Mouse (Mus musculus) gastrocnemius, postnatal 14 days (tissue): Measurements from ENCODE around the gene Kat7. TPM values are rescaled to one million over a fixed set of nuclear protein-coding genes. Genes with fewer than 3 reads are reported as not detected.

Experiments used
- DNase-seq: peaks from one replicate; pipeline ENCODE4 v3.0.0; 2021; ENCODE audit warnings: mixed read lengths
- intact Hi-C: fragments of 180-260 bp; cut with DNase I; formaldehyde crosslinking; loops from one replicate; pipeline ENCODE4 v1.15.1; 2025; ENCODE audit warnings: low total_unique reads
- total RNA-seq, 2 experiments: library from RNA; stranded (reverse); gene quantifications; 2 replicates each; pipeline ENCODE4 v1.2.3; 2021

The Kat7 gene
- total RNA-seq, 2 experiments from 2014 or later, result 21.7 to 24.4 TPM

DNA sequence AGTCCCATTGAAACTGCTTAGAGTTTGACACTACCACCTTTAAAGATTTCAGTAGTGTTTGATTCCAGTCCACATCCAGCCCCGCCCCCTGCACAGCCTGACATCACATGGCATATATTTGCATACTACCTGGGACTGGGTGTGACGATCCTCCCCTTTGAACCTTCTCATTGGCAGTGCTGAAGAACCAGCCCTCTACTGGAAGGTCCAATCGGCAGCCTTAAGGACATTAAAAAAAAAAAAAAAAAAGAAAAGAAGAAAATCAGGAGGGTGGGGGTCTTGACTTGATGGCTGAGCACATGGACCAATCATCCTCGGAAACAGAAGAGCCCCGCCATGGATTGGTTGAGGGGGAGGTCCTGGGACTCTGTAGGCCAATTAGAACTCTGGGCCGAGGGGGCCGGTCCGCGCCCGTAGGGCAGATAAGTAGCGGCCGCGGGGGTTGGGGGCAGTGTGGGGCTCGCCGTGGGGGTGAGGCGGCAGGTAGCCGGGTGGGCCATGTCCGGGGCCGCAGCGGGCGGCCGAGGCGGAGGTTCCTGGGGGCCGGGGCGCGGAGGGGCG lies 26.6 kb upstream of the Kat7 start, which contains the start of gene Fam117a:
Gene Fam117a (plus strand): TSS at position 451 of the 561 bp plus-strand sequence.
- DNase-seq, result peak; percentile 87
- intact Hi-C loops, result loop anchor here (5.0 kb wide), 1 partner anchor 46 kb away; the partner anchor contains the start of gene Slc35b1

GRCm38 (mm10) chr11:95334448-95335060 lies 24.5 kb upstream of the Kat7 start:
- intact Hi-C loops, result loop anchor here (5.0 kb wide), 1 partner anchor 48 kb away; the partner anchor contains the start of gene Slc35b1

GRCm38 (mm10) chr11:95333805-95334204 lies 23.8 kb upstream of the Kat7 start:
- intact Hi-C loops, result no loop called here
- DNase-seq, result no peak

More at GRCm38 (mm10) chr11:95334448-95335060, 24.5 kb upstream of the Kat7 start:
- DNase-seq, result no peak

- DNase-seq, result no peak
- intact Hi-C loops, result no loop called here
Observed at GRCm38 (mm10) chr11:95333209-95333608, 23.2 kb upstream of the Kat7 start.

GRCm38 (mm10) chr11:95330662-95331061 lies 20.6 kb upstream of the Kat7 start:
- intact Hi-C loops, result no loop called here
- DNase-seq, result no peak

- DNase-seq, result no peak
- intact Hi-C loops, result no loop called here
Observed at GRCm38 (mm10) chr11:95328629-95329028, 18.6 kb upstream of the Kat7 start.

DNA sequence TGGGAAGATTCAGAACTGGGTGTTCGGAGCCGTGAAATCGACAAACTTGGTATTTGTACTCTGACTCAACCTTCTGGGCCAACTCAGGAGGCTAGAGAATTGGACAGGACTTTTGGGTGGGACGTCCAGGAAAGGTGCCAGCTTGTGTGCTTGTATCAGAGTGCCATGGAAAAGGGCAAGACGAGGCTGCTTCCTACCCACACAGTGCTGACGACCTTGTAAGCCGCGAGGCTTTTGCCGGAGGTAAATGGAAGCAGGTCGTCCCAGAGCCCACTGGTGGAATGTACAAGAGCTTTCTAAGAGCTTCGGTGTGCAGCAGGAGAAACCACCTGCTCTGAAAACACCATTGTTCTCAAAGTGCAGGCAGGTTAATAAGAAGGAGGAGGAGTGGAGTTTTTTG lies 16.2 kb upstream of the Kat7 start:
- DNase-seq, result no peak
- intact Hi-C loops, result no loop called here

DNA sequence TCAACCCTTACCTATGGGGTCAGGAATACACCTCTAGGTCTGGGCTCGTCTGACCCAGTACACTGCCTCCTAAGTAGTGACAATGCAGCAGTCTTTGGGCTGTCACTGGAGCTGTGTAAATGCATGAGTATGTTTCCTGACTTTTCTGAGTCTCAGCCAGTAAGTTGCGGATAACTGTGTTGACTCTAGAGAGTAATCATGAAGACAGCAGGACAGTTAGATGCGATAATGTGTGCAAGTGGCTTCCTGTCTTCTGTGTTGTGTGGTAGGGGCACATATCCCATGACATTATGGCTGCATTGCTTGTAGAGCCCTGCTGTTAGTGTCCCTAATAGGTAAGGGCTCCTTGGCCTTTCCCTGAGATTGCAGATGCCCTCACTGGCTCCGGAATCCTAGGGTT lies 15.8 kb upstream of the Kat7 start:
- DNase-seq, result no peak

GRCm38 (mm10) chr11:95324181-95324580 lies 14.1 kb upstream of the Kat7 start:
- intact Hi-C loops, result no loop called here
- no peak for DNase-seq

More for the DNA sequence above, 15.8 kb upstream of the Kat7 start:
- intact Hi-C loops, result no loop called here

- intact Hi-C loops, result no loop called here
- DNase-seq, result no peak
Observed at GRCm38 (mm10) chr11:95320010-95320409, 10.0 kb upstream of the Kat7 start.

- intact Hi-C loops, result loop anchor here (10.0 kb wide), 1 partner anchor 55 kb away; no protein-coding TSS in a partner anchor
- DNase-seq, result no peak
Observed at GRCm38 (mm10) chr11:95319506-95319905, 9.5 kb upstream of the Kat7 start.

DNA sequence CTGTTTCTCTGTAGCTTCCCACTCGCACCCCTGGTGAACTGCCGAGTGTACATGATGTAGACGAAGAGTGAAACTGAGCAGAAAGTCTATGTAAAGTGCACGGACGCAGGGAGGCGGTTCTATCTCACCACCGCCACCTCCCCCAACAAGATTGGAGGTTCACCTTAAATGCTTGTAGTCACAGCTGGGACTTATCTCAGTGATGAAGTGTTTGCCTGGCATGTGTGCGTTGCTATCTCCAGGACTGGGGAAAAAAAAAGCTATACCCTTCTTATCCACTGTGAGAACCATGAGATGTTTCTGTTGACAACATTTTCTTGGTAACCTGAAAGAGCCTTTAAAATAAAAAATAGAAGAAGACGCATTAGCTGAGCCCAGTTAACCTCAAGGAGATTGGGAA lies 8.1 kb upstream of the Kat7 start:
- intact Hi-C loops, result loop anchor here (10.0 kb wide), 1 partner anchor 57 kb away; no protein-coding TSS in a partner anchor
- DNase-seq, result no peak

- intact Hi-C loops, result loop anchor here (10.0 kb wide), 1 partner anchor 59 kb away; no protein-coding TSS in a partner anchor
- no peak for DNase-seq
Observed at GRCm38 (mm10) chr11:95315215-95315955, 5.3 kb upstream of the Kat7 start.

DNA sequence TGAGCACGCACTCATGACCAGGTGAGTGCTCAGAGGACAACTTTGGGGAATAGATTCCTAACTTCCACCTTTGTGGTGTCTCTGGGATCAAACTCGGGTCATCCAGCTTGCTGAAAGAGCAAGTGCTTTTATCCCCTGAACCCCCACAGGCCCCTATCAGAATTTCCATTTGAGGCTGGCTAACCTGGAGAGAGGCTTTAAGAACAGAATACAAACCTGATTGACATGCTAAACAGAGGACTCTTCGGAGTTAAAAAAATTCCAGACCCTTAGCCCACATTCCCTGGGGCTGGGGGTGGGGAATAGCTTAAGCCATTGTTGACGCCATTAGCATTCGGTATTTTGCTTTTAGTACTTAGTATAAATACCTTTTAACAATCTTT lies 1.4 kb upstream of the Kat7 start:
- DNase-seq, result no peak
- intact Hi-C loops, result loop anchor here (10.0 kb wide), 1 partner anchor 63 kb away; no protein-coding TSS in a partner anchor

DNA sequence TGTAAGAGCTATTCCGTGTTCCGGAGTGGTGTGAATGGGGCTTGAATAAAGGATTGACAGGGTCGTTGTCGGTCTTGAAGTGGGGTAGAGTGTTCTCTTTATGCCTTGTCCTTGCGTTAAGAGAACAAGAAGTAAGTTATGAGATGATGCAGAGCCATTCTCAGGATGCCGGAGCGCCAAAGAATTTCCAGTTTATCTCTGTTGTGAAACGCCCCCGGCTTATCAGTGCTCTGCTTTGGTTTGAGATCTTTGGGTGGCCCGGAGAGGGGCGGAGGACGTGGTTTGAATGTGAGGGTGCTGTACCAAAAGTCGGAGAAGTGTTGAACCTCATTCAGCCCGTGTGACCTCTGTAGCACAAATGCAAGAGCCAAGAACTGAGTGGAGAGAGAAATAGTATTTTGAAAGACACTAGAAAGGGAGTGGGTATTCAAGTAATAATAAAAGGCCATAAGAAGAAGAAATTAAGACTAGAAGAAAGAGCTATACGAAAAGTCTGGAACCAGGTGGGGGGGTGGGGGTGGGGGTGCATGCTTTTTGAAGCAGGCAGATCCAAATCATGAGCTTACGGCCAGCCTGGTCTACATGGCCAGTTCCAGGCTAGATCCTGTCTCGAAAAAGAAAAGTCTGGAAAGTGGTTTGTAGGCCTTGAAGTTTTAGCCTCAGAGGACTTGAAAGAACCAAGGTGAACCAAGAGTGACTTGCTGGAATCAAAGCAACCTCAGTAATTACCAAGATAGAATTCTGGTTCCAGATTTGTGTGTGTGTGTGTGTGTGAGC lies 790 bp upstream of the Kat7 start:
- DNase-seq, result no peak
- intact Hi-C loops, result loop anchor here (10.0 kb wide), 1 partner anchor 64 kb away; no protein-coding TSS in a partner anchor

DNA sequence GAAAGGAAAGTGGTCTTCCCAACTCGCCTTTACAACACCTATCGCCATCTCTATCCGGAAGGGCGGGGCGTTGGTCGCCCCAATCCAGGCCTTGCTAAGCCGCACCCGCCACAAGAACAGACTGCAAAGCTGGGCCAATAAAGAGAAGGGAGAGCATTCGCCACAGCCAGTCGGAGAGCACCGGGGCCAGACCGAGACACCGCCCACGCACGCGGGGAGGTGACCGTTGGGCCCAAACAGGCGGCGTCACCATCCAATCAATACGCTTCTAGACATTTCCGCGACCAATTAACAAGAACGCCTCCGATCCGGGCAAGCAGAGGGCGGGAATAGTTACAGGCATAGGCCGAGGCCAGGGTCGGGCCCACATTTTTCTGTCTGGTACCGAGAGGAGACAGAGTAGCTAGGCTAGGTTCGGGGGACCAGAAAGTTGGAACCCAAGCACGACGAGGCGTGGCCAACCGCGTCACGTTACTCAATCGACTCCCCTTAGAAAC lies 488 bp downstream of the Kat7 start:
- intact Hi-C loops, result loop anchor here (10.0 kb wide), 1 partner anchor 65 kb away; no protein-coding TSS in a partner anchor
- peak; percentile 98 for DNase-seq

GRCm38 (mm10) chr11:95307526-95307925 lies 2.5 kb downstream of the Kat7 start:
- intact Hi-C loops, result no loop called here

DNA sequence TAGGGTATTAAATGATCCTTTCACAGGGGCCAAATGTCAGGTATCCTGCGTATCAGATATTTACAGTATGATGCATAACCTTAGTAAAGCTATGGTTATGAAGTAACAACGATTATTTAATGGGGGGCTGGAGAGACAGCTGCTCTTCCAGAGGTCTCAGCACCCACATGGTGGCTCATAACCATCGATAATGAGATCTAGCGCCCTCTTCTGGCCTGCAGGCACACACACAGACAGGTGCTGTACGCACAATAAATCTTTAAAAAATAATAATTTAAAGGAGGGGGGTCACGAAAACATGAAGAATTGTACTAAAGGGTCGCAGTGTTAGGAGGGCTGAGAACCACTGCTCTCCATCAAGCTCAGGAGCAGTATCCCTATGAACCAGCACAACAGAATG lies 4.4 kb downstream of the Kat7 start:
- intact Hi-C loops, result no loop called here

More at GRCm38 (mm10) chr11:95307526-95307925, 2.5 kb downstream of the Kat7 start:
- no peak for DNase-seq

DNA sequence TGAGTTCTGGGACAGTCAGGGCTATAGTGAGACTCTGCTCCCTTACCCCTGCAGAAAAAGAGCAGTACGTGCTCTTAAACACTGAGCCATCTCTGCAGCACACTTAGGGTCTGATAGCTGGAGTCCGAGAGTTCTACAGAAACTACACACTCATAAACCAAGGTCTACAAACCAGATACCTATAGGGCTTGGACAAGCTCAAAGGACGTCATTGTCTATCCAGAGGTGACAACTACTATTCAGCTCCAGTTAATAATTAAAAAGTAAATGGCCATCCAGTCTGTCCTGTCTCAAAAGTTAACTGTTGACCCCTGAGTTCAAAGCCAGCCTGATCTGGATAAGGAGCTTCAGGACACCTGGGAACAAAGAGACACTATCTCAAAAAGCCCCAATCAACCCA lies 8.3 kb downstream of the Kat7 start:
- intact Hi-C loops, result loop anchor here (5.0 kb wide), 1 partner anchor 34 kb away; no protein-coding TSS in a partner anchor
- DNase-seq, result no peak

More for the DNA sequence above, 4.4 kb downstream of the Kat7 start:
- DNase-seq, result no peak
